Mouse (Mus musculus): ENCODE measurements around the gene Gal3st4.

DNA sequence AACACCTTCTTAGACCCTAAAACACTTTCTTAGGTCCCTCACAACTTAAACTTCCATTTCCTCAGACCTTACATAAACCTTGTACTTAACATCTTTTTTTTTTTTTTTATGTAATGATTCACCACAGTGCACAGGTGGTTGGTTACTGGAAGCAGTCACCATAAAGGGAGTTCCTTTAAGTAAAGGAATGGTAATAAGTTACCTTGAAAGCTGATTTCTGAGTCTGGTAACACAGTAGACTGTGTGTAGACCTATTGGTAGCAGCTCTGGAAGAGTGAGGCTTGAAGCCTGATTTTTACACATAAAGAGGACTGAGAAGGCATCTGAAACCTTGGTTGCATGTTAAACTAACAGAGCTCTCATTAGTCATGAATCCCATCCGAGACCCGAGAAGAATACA, 52.8 kb downstream of the Gal3st4 start:
- TF ChIP-seq POLR2A (IDR thresholded peaks at IDR 0.05; ENCODE audit: insufficient read depth, low read depth, low read length) = no peak
- TF ChIP-seq CTCF (IDR thresholded peaks at IDR 0.05) = no peak
